Mouse (Mus musculus) MEL (cell line): ENCODE measurements around the gene Dgka. TPM values are rescaled to one million over a fixed set of nuclear protein-coding genes. Genes with fewer than 3 reads are reported as not detected.

Experiments used
- DNase-seq: peaks from one replicate; pipeline ENCODE4 v3.0.0; 2011; ENCODE audit warnings: low read depth, low spot score
- H3K27ac ChIP-seq: 2 replicates; pipeline ENCODE4 v1.5.1; 2012; ENCODE audit warnings: low read depth, mild to moderate bottlenecking, control low read depth, low read length, moderate library complexity; ENCODE audit not compliant: control insufficient read depth
- H3K27me3 ChIP-seq, 2 experiments: fragments of 150-350 bp in 1 of 2; sonication (generic) in 1 of 2; 2 replicates each; pipeline ENCODE4 v1.6.1; 2012; ENCODE audit warnings: low read length in 2 of 2, mild to moderate bottlenecking in 2 of 2, improper control_type of control experiment in 1 of 2, moderate library complexity in 1 of 2; ENCODE audit not compliant: insufficient read depth in 2 of 2, control insufficient read depth in 1 of 2
- H3K36me3 ChIP-seq, 2 experiments: 2 replicates each; pipeline ENCODE4 v1.6.1; 2012 to 2014; ENCODE audit warnings: low read length in 2 of 2, improper control_type of control experiment in 1 of 2, inconsistent platforms in 1 of 2, mild to moderate bottlenecking in 1 of 2; ENCODE audit not compliant: insufficient read depth in 2 of 2, control insufficient read depth in 1 of 2
- H3K4me1 ChIP-seq, 2 experiments: fragments of 150-350 bp in 1 of 2; sonication (generic) in 1 of 2; 2 replicates each; pipeline ENCODE4 v1.6.1; 2012; ENCODE audit warnings: low read length in 2 of 2, improper control_type of control experiment in 1 of 2, mild to moderate bottlenecking in 1 of 2; ENCODE audit not compliant: insufficient read depth in 2 of 2, control insufficient read depth in 1 of 2
- H3K4me3 ChIP-seq, 2 experiments: fragments of 150-350 bp in 1 of 2; sonication (generic) in 1 of 2; 2 replicates each; pipeline ENCODE4 v1.5.1; 2012; ENCODE audit warnings: low read depth in 2 of 2, low read length in 2 of 2, mild to moderate bottlenecking in 2 of 2, moderate library complexity in 2 of 2, control low read depth in 1 of 2, improper control_type of control experiment in 1 of 2; ENCODE audit not compliant: control insufficient read depth in 1 of 2, insufficient read depth in 1 of 2
- H3K79me2 ChIP-seq: 2 replicates; pipeline ENCODE4 v1.6.1; 2012; ENCODE audit warnings: mild to moderate bottlenecking, low read length, moderate library complexity; ENCODE audit not compliant: control insufficient read depth, poor library complexity, insufficient read depth
- H3K9ac ChIP-seq: 2 replicates; pipeline ENCODE4 v1.6.1; 2012; ENCODE audit warnings: low read depth, mild to moderate bottlenecking, control low read depth, low read length, moderate library complexity; ENCODE audit not compliant: control insufficient read depth, poor library complexity, severe bottlenecking
- H3K9me3 ChIP-seq: fragments of 150-350 bp; sonication (generic); replicated peaks from 2 replicates; pipeline ENCODE4 v1.6.1; 2012; ENCODE audit warnings: mild to moderate bottlenecking, low read length, improper control_type of control experiment, moderate library complexity; ENCODE audit not compliant: insufficient read depth
- BHLHE40 ChIP-seq: IDR thresholded peaks from 2 replicates; pipeline ENCODE4 v1.6.1; 2012; ENCODE audit warnings: low read depth, mild to moderate bottlenecking, inconsistent platforms, low read length, improper control_type of control experiment, borderline replicate concordance
- CHD1 ChIP-seq: IDR thresholded peaks from 2 replicates; pipeline ENCODE4 v1.6.1; 2012; ENCODE audit warnings: low read depth, mild to moderate bottlenecking, inconsistent platforms, low read length, improper control_type of control experiment
- ELF1 ChIP-seq: IDR thresholded peaks from 2 replicates; pipeline ENCODE4 v1.6.1; 2014; ENCODE audit warnings: low read depth, mild to moderate bottlenecking, inconsistent platforms, low read length, improper control_type of control experiment, moderate library complexity
- GATA1 ChIP-seq: IDR thresholded peaks from 2 replicates; pipeline ENCODE4 v1.6.1; 2011; ENCODE audit warnings: low read depth, low read length, improper control_type of control experiment
- HCFC1 ChIP-seq: IDR thresholded peaks from 2 replicates; pipeline ENCODE4 v1.6.1; 2012; ENCODE audit warnings: low read depth, mild to moderate bottlenecking, inconsistent platforms, low read length, improper control_type of control experiment, moderate library complexity
- JUND ChIP-seq: IDR thresholded peaks from 2 replicates; pipeline ENCODE4 v1.6.1; 2011; ENCODE audit warnings: low read depth, mild to moderate bottlenecking, improper control_type of control experiment, low read length
- MAZ ChIP-seq: IDR thresholded peaks from 2 replicates; pipeline ENCODE4 v1.6.1; 2012; ENCODE audit warnings: low read depth, mild to moderate bottlenecking, inconsistent platforms, low read length, improper control_type of control experiment
- MXI1 ChIP-seq: IDR thresholded peaks from 2 replicates; pipeline ENCODE4 v1.6.1; 2011; ENCODE audit warnings: mild to moderate bottlenecking, low read depth, low read length, improper control_type of control experiment
- MYB ChIP-seq: IDR thresholded peaks from 2 replicates; pipeline ENCODE4 v1.6.1; 2011; ENCODE audit warnings: mild to moderate bottlenecking, low read depth, low read length, improper control_type of control experiment
- MYC ChIP-seq: IDR thresholded peaks from 2 replicates; pipeline ENCODE4 v1.6.1; 2011; ENCODE audit warnings: low read depth, mild to moderate bottlenecking, low read length, improper control_type of control experiment, moderate library complexity
- NELFE ChIP-seq: IDR thresholded peaks from 2 replicates; pipeline ENCODE4 v1.6.1; 2011; ENCODE audit warnings: low read depth, low read length, improper control_type of control experiment
- NRF1 ChIP-seq: IDR thresholded peaks from 2 replicates; pipeline ENCODE4 v1.6.1; 2014; ENCODE audit warnings: low read depth, mild to moderate bottlenecking, inconsistent platforms, low read length, improper control_type of control experiment, moderate library complexity; ENCODE audit not compliant: poor library complexity, insufficient read depth, severe bottlenecking
- POLR2A ChIP-seq, 2 experiments: IDR thresholded peaks; 2 replicates each; pipeline ENCODE4 v1.6.1; 2011 to 2012; ENCODE audit warnings: low read length in 2 of 2, mild to moderate bottlenecking in 2 of 2, control low read depth in 1 of 2, improper control_type of control experiment in 1 of 2, low read depth in 1 of 2, moderate library complexity in 1 of 2; ENCODE audit not compliant: control insufficient read depth in 1 of 2, insufficient read depth in 1 of 2, poor library complexity in 1 of 2
- POLR2AphosphoS2 ChIP-seq: IDR thresholded peaks from 2 replicates; pipeline ENCODE4 v1.6.1; 2011; ENCODE audit warnings: low read length, improper control_type of control experiment
- SIN3A ChIP-seq: IDR thresholded peaks from 2 replicates; pipeline ENCODE4 v1.6.1; 2012; ENCODE audit warnings: low read length, improper control_type of control experiment, inconsistent platforms
- TBP ChIP-seq: IDR thresholded peaks from 2 replicates; pipeline ENCODE4 v1.8.0; 2011; ENCODE audit warnings: low read depth, low read length, improper control_type of control experiment
- TCF12 ChIP-seq: IDR thresholded peaks from 2 replicates; pipeline ENCODE4 v1.6.1; 2014; ENCODE audit warnings: low read depth, mild to moderate bottlenecking, inconsistent platforms, low read length, improper control_type of control experiment, moderate library complexity
- USF1 ChIP-seq: IDR thresholded peaks from 2 replicates; pipeline ENCODE4 v1.6.1; 2014; ENCODE audit warnings: low read depth, mild to moderate bottlenecking, inconsistent platforms, low read length, improper control_type of control experiment, moderate library complexity
- ZMIZ1 ChIP-seq: IDR thresholded peaks from 2 replicates; pipeline ENCODE4 v1.6.1; 2012; ENCODE audit warnings: low read depth, mild to moderate bottlenecking, inconsistent platforms, low read length, improper control_type of control experiment, moderate library complexity
- polyA plus RNA-seq, 2 experiments: library from polyadenylated mRNA; stranded (reverse) in 1 of 2; unstranded in 1 of 2; fragments of >175 nt in 1 of 2; fragments of >200 nt in 1 of 2; gene quantifications; 2 replicates each; pipeline versions ENCODE4 v1.2.1 to v1.2.4; 2012; ENCODE audit warnings: low replicate concordance in 2 of 2, low read depth in 1 of 2; ENCODE audit not compliant: insufficient read length in 2 of 2, insufficient read depth in 1 of 2, missing spikeins in 1 of 2
- total RNA-seq: library from RNA; depleted of rRNA; stranded (reverse); fragments of 300-350 nt; gene quantifications from 2 replicates; pipeline ENCODE4 v1.2.3, GENCODE M21; 2012

Gene Dgka
- total and polyA plus RNA-seq, 3 experiments, result 0.69 to 3.5 TPM; not detected in 1

DNA sequence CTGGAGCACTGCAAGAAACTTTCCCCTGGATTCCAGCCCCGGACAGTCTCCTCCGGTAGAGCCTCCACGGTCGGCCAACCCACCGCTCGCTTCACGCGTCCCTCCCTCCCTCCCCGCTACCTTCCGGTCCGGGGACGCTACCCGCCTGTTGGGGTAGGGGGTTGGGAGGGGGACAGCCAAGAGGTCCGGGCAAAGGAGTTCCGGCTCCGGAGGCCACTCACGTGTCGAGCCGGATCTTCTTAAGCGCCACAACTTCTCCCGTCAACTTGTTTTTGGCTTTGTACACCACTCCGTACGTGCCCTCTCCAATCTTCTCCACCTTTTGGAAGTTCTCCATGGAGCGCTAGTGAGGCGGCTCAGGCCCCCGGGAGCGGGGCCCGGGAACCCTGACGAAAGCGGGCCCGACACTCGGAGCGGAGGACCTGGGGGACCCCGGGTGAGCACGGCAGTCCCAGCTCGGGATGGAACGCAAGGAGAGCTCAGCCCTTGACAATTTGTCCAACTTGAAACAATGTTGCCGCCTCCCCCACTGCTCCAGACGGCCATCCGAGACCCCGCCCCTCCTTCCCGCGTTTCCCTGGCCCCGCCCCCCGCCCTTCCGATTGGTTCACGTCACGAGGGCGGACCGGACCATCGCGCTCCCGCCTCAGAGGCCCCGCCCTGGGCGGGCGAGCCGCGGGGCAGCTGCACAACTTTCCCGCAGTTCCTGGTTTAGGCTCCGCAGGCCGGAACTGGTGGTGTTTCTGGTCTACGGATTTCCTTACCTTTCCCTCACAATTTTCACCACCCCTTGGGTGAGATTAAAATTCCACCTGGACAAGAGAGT is 40.0 kb downstream of the Dgka start, which contains the start of gene Cdk2:
TSS of gene Cdk2 (minus strand) at position 541 of the 826 bp plus-strand sequence.
- peaks cover 14% of the 10 kb centered on the region for H3K79me2 ChIP-seq
- no peaks in the 10 kb centered on the region for H3K27me3 ChIP-seq
- H3K9ac ChIP-seq, result peak within 1 kb of the TSS; percentile 100
- peak within 1 kb of the TSS; percentile 76 to 92 for H3K4me3 ChIP-seq
- peak; percentile 69; the same call in 1 of the 2 replicates for TF ChIP-seq MXI1
- TF ChIP-seq POLR2AphosphoS2, result peak; percentile 66; the same call in 1 of the 2 replicates
- peak; percentile 51 to 97 for TF ChIP-seq POLR2A (IDR thresholded peaks at IDR 0.05; ENCODE audit: control insufficient read depth in 1 of 2, insufficient read depth in 1 of 2, low read depth in 1 of 2, low read length in 2 of 2, poor library complexity in 1 of 2)
- TF ChIP-seq NRF1, result no peak
- peak; percentile 4; the same call in 1 of the 2 replicates for TF ChIP-seq HCFC1
- TF ChIP-seq ELF1, result peak; percentile 92
- peak; percentile 87 for TF ChIP-seq ZMIZ1
- TF ChIP-seq MYB, result no peak
- TF ChIP-seq USF1, result peak; percentile 72
- TF ChIP-seq NELFE, result peak; percentile 93
- peak; percentile 76; the same call in 1 of the 2 replicates for TF ChIP-seq BHLHE40
- TF ChIP-seq TBP, result peak; percentile 71; the same call in 1 of the 2 replicates
- no peak for TF ChIP-seq JUND
- TF ChIP-seq SIN3A, result peak; percentile 68
- TF ChIP-seq TCF12, result peak; percentile 67
- TF ChIP-seq MAZ, result peak; percentile 65
- peak; percentile 94 for DNase-seq
- no peaks in the 10 kb centered on the region for H3K9me3 ChIP-seq
- H3K27ac ChIP-seq, result peak within 1 kb of the TSS; percentile 95
- H3K4me1 ChIP-seq, result peaks cover 13 to 22% of the 10 kb centered on the region in 2 experiments
- H3K36me3 ChIP-seq, result peaks cover 1 to 26% of the 10 kb centered on the region in 2 experiments; a peak in 3 of 4 replicates

- Histone ChIP-seq H3K4me3 (peak within 1 kb of the TSS; percentile 76 to 92), H3K4me1 (peaks cover 13 to 22% of the 10 kb centered on the region in 2 experiments), H3K27me3 (no peaks in the 10 kb centered on the region), H3K9me3 (no peaks in the 10 kb centered on the region), H3K79me2 (peaks cover 14% of the 10 kb centered on the region)
- TF ChIP-seq GATA1 (no peak), CHD1 (0 out of 2 replicates have a peak, but pooled peaks have one; percentile 69), MYC (no peak)
- TF ChIP-seq, all 39 proteins: peak for 1
- Histone ChIP-seq H3K9ac (peak within 1 kb of the TSS; percentile 100), H3K27ac (peak within 1 kb of the TSS; percentile 95), H3K36me3 (peaks cover 1 to 26% of the 10 kb centered on the region in 2 experiments)
- DNase-seq, result no peak
Measured at GRCm38 (mm10) chr10:128703895-128704294, 40.8 kb downstream of the Dgka start, which contains the start of gene Pmel. Pmel (plus strand) TSS chr10:128704195.
